Mouse (Mus musculus) thymus, postnatal 25 days (tissue): ENCODE data around the gene Ccdc30.

Source experiments
- DNase-seq: peaks from one replicate; pipeline ENCODE4 v3.0.0; 2022

The Ccdc30 gene

GRCm38 (mm10) chr4:119415072-119415753 lies at the start of gene Ccdc30:
TSS of gene Ccdc30 (minus strand) at chr4:119415521.
- DNase-seq: peak; percentile 89

DNA sequence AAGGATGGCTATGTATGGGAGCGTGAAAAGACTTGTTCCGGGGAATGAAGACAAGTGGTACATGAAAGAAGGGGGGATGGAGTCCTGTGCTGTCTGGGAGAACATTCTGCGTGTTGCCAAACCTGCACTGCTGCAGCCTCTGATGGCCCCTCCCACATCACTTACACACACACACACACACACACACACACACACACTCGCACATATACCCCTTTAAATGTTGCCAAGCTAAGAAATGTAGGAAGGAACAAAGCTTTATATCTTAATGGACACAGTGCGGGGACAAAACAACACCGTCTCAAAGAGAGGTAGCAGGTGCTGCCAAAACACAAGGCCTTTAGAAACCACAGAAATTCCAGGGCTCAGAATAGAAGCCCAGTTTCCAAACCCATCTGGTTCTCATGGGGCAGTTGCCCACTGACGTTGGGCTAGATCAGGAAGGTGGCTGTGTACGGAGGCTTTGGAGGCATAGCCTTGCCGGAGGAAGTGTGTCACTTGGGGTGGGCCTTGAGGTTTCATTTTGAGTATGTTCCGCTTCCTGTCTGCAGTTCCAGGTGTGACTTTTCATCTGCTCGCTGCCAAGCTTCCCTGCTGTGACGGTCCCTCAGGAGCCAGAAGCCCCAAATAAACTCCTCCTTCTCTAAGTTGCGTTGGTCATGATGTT lies 48.6 kb upstream of the Ccdc30 start:
- DNase-seq: peak; percentile 71

DNA sequence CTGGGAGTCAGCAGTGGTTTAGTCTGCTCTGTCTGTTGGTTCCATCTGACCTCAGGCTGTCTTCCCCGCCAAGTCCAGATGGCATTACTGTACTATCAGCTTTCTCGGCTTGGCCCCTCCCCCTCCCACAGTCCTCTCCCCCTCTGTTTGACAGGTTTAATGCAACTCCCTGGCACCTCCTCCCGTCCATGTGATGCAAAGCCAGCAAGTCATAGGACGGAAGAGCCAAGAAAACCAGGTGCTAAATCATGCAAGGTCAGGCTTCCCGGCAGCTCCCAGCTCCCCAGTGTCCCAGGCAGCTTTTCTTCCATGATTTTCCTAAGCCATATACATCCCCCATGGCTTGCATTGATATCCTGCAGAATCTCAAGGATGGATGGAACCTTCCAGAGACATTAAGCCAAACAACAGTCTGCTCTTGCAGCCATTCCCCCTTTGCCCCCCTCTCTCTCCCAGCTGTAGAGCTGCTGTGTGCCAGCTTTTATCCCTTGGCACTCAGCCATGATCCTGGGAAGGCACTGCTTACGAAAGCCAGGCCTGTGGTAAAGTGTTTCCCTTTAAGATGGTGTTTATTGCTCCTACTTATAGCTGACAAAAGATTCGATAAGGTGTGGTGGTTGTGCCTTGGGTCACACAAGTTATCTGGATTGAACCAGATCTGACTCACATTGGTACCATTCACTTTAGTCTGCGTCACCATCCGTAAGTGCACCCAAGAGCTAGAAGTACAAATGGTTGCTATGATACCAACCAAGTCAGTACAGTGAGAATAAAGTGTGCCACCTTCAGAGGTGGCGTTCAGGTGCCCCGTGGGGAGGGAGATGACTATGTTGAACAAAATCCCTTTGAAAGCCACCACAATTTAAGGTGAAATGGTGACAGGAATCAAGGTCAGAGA lies 47.8 kb upstream of the Ccdc30 start:
- peak; percentile 69 for DNase-seq

DNA sequence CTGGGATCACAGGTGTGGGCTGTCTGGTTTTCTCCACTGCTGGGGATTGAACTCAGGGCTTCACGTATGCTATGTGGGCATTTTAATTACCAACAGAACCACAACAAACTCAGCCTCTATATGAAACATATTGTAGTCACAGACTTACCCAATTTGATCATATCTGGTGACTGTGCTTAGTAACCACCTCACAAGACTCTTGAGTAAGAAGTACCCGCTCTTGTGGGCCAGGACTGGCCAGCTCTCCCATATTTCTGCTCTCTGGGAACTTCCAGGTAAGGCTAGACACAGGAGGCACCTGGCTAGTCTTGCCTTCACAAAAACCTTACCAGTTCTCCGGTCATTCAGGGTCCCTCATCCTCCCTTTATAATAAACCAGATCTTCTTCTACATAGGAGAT lies 47.1 kb upstream of the Ccdc30 start:
- no peak for DNase-seq

GRCm38 (mm10) chr4:119460728-119461141 lies 45.4 kb upstream of the Ccdc30 start:
- DNase-seq: no peak

GRCm38 (mm10) chr4:119460296-119460695 lies 45.0 kb upstream of the Ccdc30 start:
- peak; percentile 38 for DNase-seq

DNA sequence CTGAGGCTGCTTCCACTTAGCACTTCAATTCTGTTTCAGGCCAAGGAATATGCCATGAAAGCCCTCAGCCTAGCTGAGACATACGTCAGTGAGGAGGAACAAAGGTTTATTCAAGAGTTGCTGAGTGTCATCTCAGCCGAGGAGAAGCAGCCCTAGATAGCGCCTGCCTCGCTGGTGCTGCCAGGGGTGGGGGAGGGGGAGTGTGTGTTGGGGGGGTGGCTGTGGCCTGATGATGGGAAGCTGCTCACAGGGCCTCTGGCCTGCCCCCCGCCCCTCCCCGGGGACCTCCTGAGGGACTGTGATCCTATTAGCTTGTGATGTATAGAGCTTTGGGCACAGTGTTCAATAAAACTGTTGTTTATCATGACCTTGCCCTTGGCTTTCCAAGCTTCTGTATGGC lies 38.2 kb upstream of the Ccdc30 start:
- DNase-seq: no peak

DNA sequence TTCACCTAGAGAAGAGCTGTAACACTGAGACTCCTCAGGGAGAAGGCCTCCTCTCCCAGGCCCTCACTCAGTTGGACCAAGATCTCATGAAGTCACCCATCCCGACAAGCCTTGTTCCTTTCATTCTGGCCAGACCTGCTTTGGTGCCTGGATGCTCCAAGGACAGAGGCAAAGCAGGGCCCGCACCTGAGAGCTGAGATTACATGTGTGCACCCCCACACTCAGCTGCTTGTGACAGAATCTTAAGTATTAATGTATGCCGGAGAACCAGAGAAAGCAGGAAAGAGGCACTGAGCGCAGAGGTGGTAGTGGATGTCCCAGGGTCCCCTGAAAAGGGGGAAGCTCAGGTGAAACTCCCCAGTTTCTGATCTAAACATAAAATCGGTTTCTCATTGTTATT lies 37.8 kb upstream of the Ccdc30 start:
- no peak for DNase-seq

- DNase-seq: no peak
These were observed 35.1 kb upstream of the Ccdc30 start for GRCm38 (mm10) chr4:119450436-119450835.

- DNase-seq: no peak
These were observed 32.5 kb upstream of the Ccdc30 start for GRCm38 (mm10) chr4:119447786-119448185.

DNA sequence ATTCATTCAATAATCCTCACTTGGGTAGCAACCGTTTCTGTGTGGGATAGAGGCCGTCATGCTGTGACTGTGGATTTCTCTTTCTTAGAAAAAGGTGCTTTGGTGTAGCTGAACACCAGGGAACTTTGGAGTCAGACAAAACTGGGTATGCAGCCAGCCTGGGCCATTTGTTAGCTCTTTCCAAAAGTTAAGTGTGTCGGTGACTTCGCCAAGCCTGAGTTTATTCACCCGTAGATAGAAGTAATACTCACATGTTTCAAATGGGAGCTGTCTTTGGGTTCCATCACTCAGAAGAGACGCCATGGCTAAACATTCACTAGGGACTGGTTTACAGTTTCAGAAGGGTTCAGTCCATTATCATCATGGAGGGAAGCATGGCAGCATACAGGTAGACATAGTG lies 31.9 kb upstream of the Ccdc30 start:
- no peak for DNase-seq

DNA sequence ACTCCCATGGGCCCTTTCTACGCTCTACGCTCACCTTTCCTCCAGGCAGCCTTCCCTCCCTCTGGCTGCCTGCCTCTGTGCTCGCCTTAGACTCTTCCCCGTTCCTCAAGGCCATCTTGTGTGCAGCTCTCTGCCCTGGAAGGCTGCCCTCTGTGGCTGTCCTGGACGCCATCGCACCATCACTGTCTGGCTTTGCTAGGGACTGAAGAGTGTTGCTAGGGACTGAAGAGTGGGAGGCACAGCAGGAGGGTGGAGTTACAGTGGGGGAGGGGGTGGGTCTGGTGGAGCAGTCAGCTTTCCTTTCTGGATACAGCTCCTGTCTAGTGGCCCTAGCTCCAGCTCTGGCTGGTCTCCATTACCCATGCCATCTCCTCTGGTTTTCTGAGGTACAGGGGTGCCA lies 27.2 kb upstream of the Ccdc30 start:
- no peak for DNase-seq

- DNase-seq: no peak
These were observed 26.5 kb upstream of the Ccdc30 start for GRCm38 (mm10) chr4:119441836-119442235.

GRCm38 (mm10) chr4:119437936-119438335 lies 22.6 kb upstream of the Ccdc30 start:
- DNase-seq: no peak

- peak; percentile 65 for DNase-seq
These were observed 15.4 kb upstream of the Ccdc30 start for GRCm38 (mm10) chr4:119430678-119431077.

DNA sequence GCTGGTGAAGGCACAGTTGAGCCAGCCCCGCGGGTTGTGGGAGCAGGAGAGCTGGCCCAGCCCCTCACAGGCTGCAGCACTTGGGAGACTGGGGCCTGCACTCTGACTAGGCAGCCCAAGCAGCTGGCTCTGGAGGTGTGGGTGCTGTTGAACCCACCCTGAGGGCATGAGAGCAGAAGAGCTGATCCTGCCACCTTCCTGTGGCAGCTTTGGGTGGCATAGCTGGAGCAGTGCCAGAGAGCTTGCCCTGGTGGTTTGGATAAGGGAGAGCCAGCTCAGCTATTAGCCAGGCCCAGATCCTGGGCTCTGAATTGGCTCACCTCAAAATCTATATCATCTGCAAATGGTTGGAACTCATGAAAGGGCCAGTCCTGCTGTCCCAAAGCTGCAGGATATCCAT lies 12.4 kb upstream of the Ccdc30 start:
- no peak for DNase-seq

DNA sequence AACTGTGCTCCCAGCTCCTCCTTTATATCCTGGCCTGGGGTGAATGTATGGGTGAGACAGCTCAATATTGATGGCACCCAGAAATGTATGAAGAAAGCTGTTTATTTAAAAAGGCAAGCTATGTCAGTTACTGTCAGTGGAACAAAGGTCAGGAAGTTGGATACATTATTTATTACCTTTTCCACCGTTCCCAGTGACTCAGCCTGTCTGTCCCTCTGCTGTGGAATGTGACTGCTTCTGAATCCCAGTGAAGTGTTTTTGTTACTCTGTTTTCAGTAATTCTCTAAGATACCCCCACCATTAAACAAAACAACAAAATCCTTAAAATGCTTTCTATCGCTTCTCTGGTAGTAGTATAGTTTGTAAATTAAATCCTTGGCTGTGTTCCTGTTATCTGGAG lies 10.3 kb upstream of the Ccdc30 start:
- no peak for DNase-seq

GRCm38 (mm10) chr4:119425077-119425476 lies 9.8 kb upstream of the Ccdc30 start:
- no peak for DNase-seq

- DNase-seq: peak; percentile 91
These were observed 7.1 kb upstream of the Ccdc30 start, which contains the start of the genes Ppcs and Zmynd12 for GRCm38 (mm10) chr4:119422294-119422964. TSS of gene Ppcs (minus strand) at chr4:119422420. TSS of gene Zmynd12 (plus strand) at chr4:119422814.

GRCm38 (mm10) chr4:119421921-119422293 lies 6.6 kb upstream of the Ccdc30 start:
- no peak for DNase-seq

DNA sequence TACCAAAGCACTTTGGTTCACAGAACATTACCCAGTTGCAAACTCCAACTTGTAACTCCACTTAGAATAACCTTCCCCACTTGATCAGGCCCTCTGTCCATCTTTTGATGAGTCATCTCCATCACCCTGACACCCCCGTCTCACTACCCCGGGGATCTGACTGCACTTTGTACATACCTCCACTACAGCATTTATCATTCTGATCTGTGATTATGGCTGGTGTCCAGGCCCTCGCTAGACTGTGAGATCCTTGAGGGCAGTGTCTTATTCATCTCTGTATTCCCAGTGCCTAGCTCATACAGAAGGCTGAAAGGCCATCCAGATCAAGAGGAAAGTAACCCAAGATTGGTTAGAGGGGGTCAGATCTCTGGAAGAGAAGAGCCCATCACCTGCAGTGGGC lies 5.9 kb upstream of the Ccdc30 start:
- DNase-seq: no peak

- no peak for DNase-seq
These were observed 2.6 kb upstream of the Ccdc30 start for GRCm38 (mm10) chr4:119417894-119418293.

DNA sequence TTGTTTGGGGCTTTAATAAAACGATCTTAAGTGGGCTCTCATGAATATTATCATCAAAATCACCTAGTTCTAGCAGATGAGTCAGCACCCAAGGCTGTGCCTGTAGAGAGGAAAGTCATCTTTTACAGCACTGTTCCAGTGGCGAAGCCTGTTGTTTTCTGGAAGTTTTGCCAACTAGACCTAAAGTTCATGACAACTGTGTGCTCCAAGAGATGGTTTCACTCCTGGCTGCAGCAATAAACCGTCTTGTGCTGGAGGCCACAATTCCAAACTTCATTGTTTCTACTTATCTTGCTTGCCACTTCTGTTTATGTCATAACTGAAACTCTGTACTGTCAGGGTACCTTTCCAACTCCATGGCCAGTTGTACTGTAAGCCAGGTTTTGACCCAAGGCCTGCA lies 1.9 kb upstream of the Ccdc30 start:
- no peak for DNase-seq
